Mouse (Mus musculus) adrenal gland, adult 8-10 months (tissue): Measurements from ENCODE around the gene Camk2b. TPM values are rescaled to one million over a fixed set of nuclear protein-coding genes. Genes with fewer than 3 reads are reported as not detected.
"Not testable (repeated sequence)": the region's sequence is repeated elsewhere in the genome, so short reads cannot be mapped to it uniquely, and the experiment has no call there.

Experiments used
- DNase-seq: peaks from one replicate; pipeline ENCODE4 v3.0.0; 2022
- total RNA-seq, 4 experiments: library from RNA; stranded (reverse); gene quantifications; 2 replicates each; pipeline ENCODE4 v1.2.4; 2022

Gene Camk2b
- total RNA-seq, 4 experiments from 2014 or later, result 13.2 to 25.8 (median 20.0) TPM

GRCm38 (mm10) chr11:5942966-5943365 is 123.2 kb downstream of the Camk2b start:
- no peak for DNase-seq

- not testable (repeated sequence) for DNase-seq
Measured at GRCm38 (mm10) chr11:5934531-5934930, 131.6 kb downstream of the Camk2b start.

- DNase-seq, result not testable (repeated sequence)
Measured at GRCm38 (mm10) chr11:5931947-5932346, 134.2 kb downstream of the Camk2b start.

- DNase-seq, result no peak
Measured at GRCm38 (mm10) chr11:5930578-5930977, 135.6 kb downstream of the Camk2b start.

GRCm38 (mm10) chr11:5926696-5927220 is 139.4 kb downstream of the Camk2b start:
- DNase-seq, result no peak

- DNase-seq, result no peak
Measured at GRCm38 (mm10) chr11:5924699-5925098, 141.5 kb downstream of the Camk2b start.

GRCm38 (mm10) chr11:5920323-5920960 is 145.7 kb downstream of the Camk2b start:
- no peak for DNase-seq

Other genes with a start within 250 kb of the Camk2b start
- gene Polm, start 228.3 kb downstream of the Camk2b start, total RNA-seq, result 10 to 100 TPM in 2 of 4 experiments, 1 to 10 TPM in 2; 8.0 to 14.7 (median 11.5) TPM
- 100 to 1,000 TPM; 443 to 768 (median 514) TPM for gene Aebp1, start 204.4 kb downstream of the Camk2b start, total RNA-seq
- 10 to 100 TPM; 39.6 to 67.0 (median 51.5) TPM for gene Pold2, start 188.1 kb downstream of the Camk2b start, total RNA-seq
- under 1 TPM in 1 of 4 experiments, not detected in 3; 0.73 TPM for gene Myl7, start 167.6 kb downstream of the Camk2b start, total RNA-seq
- 1 to 10 TPM; 2.8 to 5.4 (median 4.0) TPM for gene Gck, start 116.3 kb downstream of the Camk2b start, total RNA-seq
- 10 to 100 TPM; 73.5 to 98.2 (median 85.7) TPM for gene Ykt6, start 110.7 kb downstream of the Camk2b start, total RNA-seq
- gene A730071L15Rik, start 133.7 kb upstream of the Camk2b start, total RNA-seq, result under 1 TPM in 2 of 4 experiments, not detected in 2; 0.17 to 0.30 TPM
- gene Nudcd3, start 134.1 kb upstream of the Camk2b start, total RNA-seq, result 10 to 100 TPM; 69.6 to 92.4 (median 82.8) TPM
- under 1 TPM in 2 of 4 experiments, not detected in 2; 0.13 to 0.15 TPM for gene Npc1l1, start 163.8 kb upstream of the Camk2b start, total RNA-seq
- 10 to 100 TPM; 55.2 to 69.7 (median 60.3) TPM for gene Ddx56, start 201.4 kb upstream of the Camk2b start, total RNA-seq
- gene Tmed4, start 208.5 kb upstream of the Camk2b start, total RNA-seq, result 100 to 1,000 TPM; 116 to 136 (median 128) TPM
- gene Ogdh, start 225.3 kb upstream of the Camk2b start, total RNA-seq, result 100 to 1,000 TPM; 373 to 593 (median 476) TPM